Mouse (Mus musculus): Measurements from ENCODE around the gene Sez6l. TPM values are rescaled to one million over a fixed set of nuclear protein-coding genes. Genes with fewer than 3 reads are reported as not detected.

The Sez6l gene
- polyA plus RNA-seq, 1 experiment from 2014 or later = 4.7 TPM

GRCm38 (mm10) chr5:112532894-112533293 is 44.1 kb downstream of the Sez6l start:
- DNase-seq (ENCODE audit: low spot score) = no peak
- Histone ChIP-seq H3K4me3 (ENCODE audit: low read depth, low read length) (no peak overlapping the region), H3K4me2 (ENCODE audit: low read depth) (no peak overlapping the region), H3K36me3 (ENCODE audit: control insufficient read depth, insufficient read depth, low read length) (no peaks in the 10 kb centered on the region), H3K9ac (ENCODE audit: low read length) (no peak overlapping the region), H3K27me3 (ENCODE audit: control insufficient read depth, insufficient read depth, low read length) (no peaks in the 10 kb centered on the region), H3K4me1 (ENCODE audit: control insufficient read depth, insufficient read depth, low read length) (no peaks in the 10 kb centered on the region), H3K9me3 (ENCODE audit: control insufficient read depth, low read length) (no peaks in the 10 kb centered on the region), H3K27ac (ENCODE audit: low read depth, low read length) (no peak overlapping the region)
- no peak for ATAC-seq (ENCODE audit: insufficient read depth, low FRiP score, low TSS enrichment)
- 92% methylated on average over 5 of the region's 5 CpGs for WGBS

GRCm38 (mm10) chr5:112532210-112532609 is 44.8 kb downstream of the Sez6l start:
- Histone ChIP-seq H3K4me2 (ENCODE audit: low read depth) (no peak overlapping the region), H3K36me3 (ENCODE audit: control insufficient read depth, insufficient read depth, low read length) (no peaks in the 10 kb centered on the region), H3K9me3 (ENCODE audit: control insufficient read depth, low read length) (no peaks in the 10 kb centered on the region), H3K9ac (ENCODE audit: low read length) (no peak overlapping the region), H3K4me3 (ENCODE audit: low read depth, low read length) (no peak overlapping the region), H3K27me3 (ENCODE audit: control insufficient read depth, insufficient read depth, low read length) (no peaks in the 10 kb centered on the region), H3K4me1 (ENCODE audit: control insufficient read depth, insufficient read depth, low read length) (no peaks in the 10 kb centered on the region), H3K27ac (ENCODE audit: low read depth, low read length) (no peak overlapping the region)
- DNase-seq (ENCODE audit: low spot score) = no peak
- WGBS = 67% methylated on average over 8 of the region's 8 CpGs
- no peak for ATAC-seq (ENCODE audit: insufficient read depth, low FRiP score, low TSS enrichment)

GRCm38 (mm10) chr5:112531111-112531510 is 45.9 kb downstream of the Sez6l start:
- Histone ChIP-seq H3K4me1 (ENCODE audit: control insufficient read depth, insufficient read depth, low read length) (no peaks in the 10 kb centered on the region), H3K27me3 (ENCODE audit: control insufficient read depth, insufficient read depth, low read length) (no peaks in the 10 kb centered on the region)

GRCm38 (mm10) chr5:112526936-112527335 is 50.0 kb downstream of the Sez6l start:
- Histone ChIP-seq H3K27ac (ENCODE audit: low read depth, low read length) (no peak overlapping the region), H3K9ac (ENCODE audit: low read length) (no peak overlapping the region), H3K4me1 (ENCODE audit: control insufficient read depth, insufficient read depth, low read length) (peaks cover 3% of the 10 kb centered on the region), H3K27me3 (ENCODE audit: control insufficient read depth, insufficient read depth, low read length) (no peaks in the 10 kb centered on the region), H3K36me3 (ENCODE audit: control insufficient read depth, insufficient read depth, low read length) (no peaks in the 10 kb centered on the region), H3K4me3 (ENCODE audit: low read depth, low read length) (no peak overlapping the region), H3K9me3 (ENCODE audit: control insufficient read depth, low read length) (no peaks in the 10 kb centered on the region), H3K4me2 (ENCODE audit: low read depth) (no peak overlapping the region)
- ATAC-seq (ENCODE audit: insufficient read depth, low FRiP score, low TSS enrichment) (no peak), DNase-seq (ENCODE audit: low spot score) (no peak)
- WGBS = 83% methylated on average over 19 of the region's 19 CpGs

More at GRCm38 (mm10) chr5:112531111-112531510, 45.9 kb downstream of the Sez6l start:
- Histone ChIP-seq H3K9ac (ENCODE audit: low read length) (no peak overlapping the region), H3K4me2 (ENCODE audit: low read depth) (no peak overlapping the region), H3K4me3 (ENCODE audit: low read depth, low read length) (no peak overlapping the region), H3K27ac (ENCODE audit: low read depth, low read length) (no peak overlapping the region), H3K36me3 (ENCODE audit: control insufficient read depth, insufficient read depth, low read length) (no peaks in the 10 kb centered on the region), H3K9me3 (ENCODE audit: control insufficient read depth, low read length) (no peaks in the 10 kb centered on the region)
- DNase-seq (ENCODE audit: low spot score) = no peak
- WGBS = 81% methylated on average over 8 of the region's 8 CpGs
- no peak for ATAC-seq (ENCODE audit: insufficient read depth, low FRiP score, low TSS enrichment)

GRCm38 (mm10) chr5:112526435-112526834 is 50.5 kb downstream of the Sez6l start:
- Histone ChIP-seq H3K4me3 (ENCODE audit: low read depth, low read length) (no peak overlapping the region), H3K4me2 (ENCODE audit: low read depth) (no peak overlapping the region), H3K27me3 (ENCODE audit: control insufficient read depth, insufficient read depth, low read length) (no peaks in the 10 kb centered on the region), H3K27ac (ENCODE audit: low read depth, low read length) (no peak overlapping the region), H3K36me3 (ENCODE audit: control insufficient read depth, insufficient read depth, low read length) (no peaks in the 10 kb centered on the region), H3K9ac (ENCODE audit: low read length) (no peak overlapping the region), H3K9me3 (ENCODE audit: control insufficient read depth, low read length) (no peaks in the 10 kb centered on the region), H3K4me1 (ENCODE audit: control insufficient read depth, insufficient read depth, low read length) (peaks cover 8% of the 10 kb centered on the region)
- 83% methylated on average over 7 of the region's 7 CpGs for WGBS
- DNase-seq (ENCODE audit: low spot score) (no peak), ATAC-seq (ENCODE audit: insufficient read depth, low FRiP score, low TSS enrichment) (no peak)

- ATAC-seq (ENCODE audit: insufficient read depth, low FRiP score, low TSS enrichment) = no peak
- no peak overlapping the region for H3K4me2 ChIP-seq (ENCODE audit: low read depth)
- H3K4me3 ChIP-seq (ENCODE audit: low read depth, low read length) = no peak overlapping the region
- 90% methylated on average over 3 of the region's 3 CpGs for WGBS
- H3K27me3 ChIP-seq (ENCODE audit: control insufficient read depth, insufficient read depth, low read length) = no peaks in the 10 kb centered on the region
- DNase-seq (ENCODE audit: low spot score) = no peak
- no peak overlapping the region for H3K9ac ChIP-seq (ENCODE audit: low read length)
- H3K4me1 ChIP-seq (ENCODE audit: control insufficient read depth, insufficient read depth, low read length) = peaks cover 12% of the 10 kb centered on the region
- no peaks in the 10 kb centered on the region for H3K36me3 ChIP-seq (ENCODE audit: control insufficient read depth, insufficient read depth, low read length)
- H3K27ac ChIP-seq (ENCODE audit: low read depth, low read length) = no peak overlapping the region
- no peaks in the 10 kb centered on the region for H3K9me3 ChIP-seq (ENCODE audit: control insufficient read depth, low read length)
These were observed 51.0 kb downstream of the Sez6l start for GRCm38 (mm10) chr5:112525980-112526379.

GRCm38 (mm10) chr5:112525271-112525670 is 51.7 kb downstream of the Sez6l start:
- H3K36me3 ChIP-seq (ENCODE audit: control insufficient read depth, insufficient read depth, low read length) = no peaks in the 10 kb centered on the region
- no peaks in the 10 kb centered on the region for H3K9me3 ChIP-seq (ENCODE audit: control insufficient read depth, low read length)
- no peak overlapping the region for H3K4me3 ChIP-seq (ENCODE audit: low read depth, low read length)
- no peak overlapping the region for H3K9ac ChIP-seq (ENCODE audit: low read length)
- DNase-seq (ENCODE audit: low spot score) (no peak), ATAC-seq (ENCODE audit: insufficient read depth, low FRiP score, low TSS enrichment) (no peak)
- peaks cover 12% of the 10 kb centered on the region for H3K4me1 ChIP-seq (ENCODE audit: control insufficient read depth, insufficient read depth, low read length)
- no peaks in the 10 kb centered on the region for H3K27me3 ChIP-seq (ENCODE audit: control insufficient read depth, insufficient read depth, low read length)
- WGBS = 65% methylated on average over 5 of the region's 5 CpGs
- H3K4me2 ChIP-seq (ENCODE audit: low read depth) = no peak overlapping the region
- no peak overlapping the region for H3K27ac ChIP-seq (ENCODE audit: low read depth, low read length)

- Histone ChIP-seq H3K36me3 (ENCODE audit: control insufficient read depth, insufficient read depth, low read length) (no peaks in the 10 kb centered on the region), H3K4me3 (ENCODE audit: low read depth, low read length) (no peak overlapping the region), H3K27ac (ENCODE audit: low read depth, low read length) (no peak overlapping the region), H3K27me3 (ENCODE audit: control insufficient read depth, insufficient read depth, low read length) (no peaks in the 10 kb centered on the region), H3K4me2 (ENCODE audit: low read depth) (no peak overlapping the region), H3K9me3 (ENCODE audit: control insufficient read depth, low read length) (no peaks in the 10 kb centered on the region), H3K9ac (ENCODE audit: low read length) (no peak overlapping the region), H3K4me1 (ENCODE audit: control insufficient read depth, insufficient read depth, low read length) (peaks cover 12% of the 10 kb centered on the region)
- WGBS = 93% methylated on average over 2 of the region's 2 CpGs
- DNase-seq (ENCODE audit: low spot score) (no peak), ATAC-seq (ENCODE audit: insufficient read depth, low FRiP score, low TSS enrichment) (no peak)
These were observed 53.2 kb downstream of the Sez6l start for GRCm38 (mm10) chr5:112523796-112524195.

- no peaks in the 10 kb centered on the region for H3K9me3 ChIP-seq (ENCODE audit: control insufficient read depth, low read length)
- no peak overlapping the region for H3K27ac ChIP-seq (ENCODE audit: low read depth, low read length)
- no peak for DNase-seq (ENCODE audit: low spot score)
- 84% methylated on average over 4 of the region's 4 CpGs for WGBS
- H3K27me3 ChIP-seq (ENCODE audit: control insufficient read depth, insufficient read depth, low read length) = no peaks in the 10 kb centered on the region
- H3K36me3 ChIP-seq (ENCODE audit: control insufficient read depth, insufficient read depth, low read length) = no peaks in the 10 kb centered on the region
- H3K9ac ChIP-seq (ENCODE audit: low read length) = no peak overlapping the region
- ATAC-seq (ENCODE audit: insufficient read depth, low FRiP score, low TSS enrichment) = no peak
- H3K4me1 ChIP-seq (ENCODE audit: control insufficient read depth, insufficient read depth, low read length) = peaks cover 12% of the 10 kb centered on the region
- no peak overlapping the region for H3K4me3 ChIP-seq (ENCODE audit: low read depth, low read length)
- no peak overlapping the region for H3K4me2 ChIP-seq (ENCODE audit: low read depth)
These were observed 53.7 kb downstream of the Sez6l start for GRCm38 (mm10) chr5:112523331-112523730.
